Mouse (Mus musculus) heart, embryonic 16.5 days (tissue): ENCODE data around the gene Trim9. TPM values are rescaled to one million over a fixed set of nuclear protein-coding genes. Genes with fewer than 3 reads are reported as not detected.

Experiments
- ATAC-seq: fragments of 200-750 bp; cut with Nextera tagmentation; replicated peaks from 2 replicates; pipeline ENCODE4 v1.8.0; 2017; ENCODE audit warnings: moderate number of reproducible peaks; ENCODE audit not compliant: insufficient read depth, low FRiP score; ENCODE audit errors: extremely low read depth
- H3K27ac ChIP-seq: fragments of 300-500 bp; sonication (generic); 2 replicates; pipeline ENCODE4 v1.5.1; 2014; ENCODE audit warnings: mild to moderate bottlenecking, low read length, control low read depth, moderate library complexity
- H3K27me3 ChIP-seq: fragments of 300-500 bp; sonication (generic); 2 replicates; pipeline ENCODE4 v1.6.1; 2014; ENCODE audit warnings: low read length, mixed read lengths; ENCODE audit not compliant: control insufficient read depth, insufficient read depth
- H3K36me3 ChIP-seq: fragments of 300-500 bp; sonication (generic); 2 replicates; pipeline ENCODE4 v1.6.1; 2014; ENCODE audit not compliant: control insufficient read depth, insufficient read depth
- H3K4me1 ChIP-seq: fragments of 300-500 bp; sonication (generic); 2 replicates; pipeline ENCODE4 v1.6.1; 2014; ENCODE audit warnings: low read length, mixed read lengths; ENCODE audit not compliant: control insufficient read depth, insufficient read depth
- H3K4me2 ChIP-seq: fragments of 300-500 bp; sonication (generic); 2 replicates; pipeline ENCODE4 v1.6.1; 2014; ENCODE audit warnings: low read depth, mild to moderate bottlenecking, control low read depth, low read length
- H3K4me3 ChIP-seq: fragments of 300-500 bp; sonication (generic); 2 replicates; pipeline ENCODE4 v1.5.1; 2014; ENCODE audit warnings: mild to moderate bottlenecking, control low read depth, low read length
- H3K9ac ChIP-seq: fragments of 300-500 bp; sonication (generic); 2 replicates; pipeline ENCODE4 v1.6.1; 2014; ENCODE audit warnings: low read length, control low read depth
- H3K9me3 ChIP-seq: fragments of 300-500 bp; sonication (generic); replicated peaks from 2 replicates; pipeline ENCODE4 v1.6.1; 2016; ENCODE audit warnings: low read length; ENCODE audit not compliant: control insufficient read depth
- WGBS: fragments of 180-500 bp; shearing (Covaris S2); extraction: QIAGEN DNeasy Blood & Tissue Kit; methylation state at CpG from one replicate; pipeline ENCODE4 v1.1.7; 2014; 5-methylcytosine and 5-hydroxymethylcytosine counted together
- polyA plus RNA-seq: library from polyadenylated mRNA; unstranded; fragments of >200 nt; fragmentation: Nextera tagmentation; extraction: Ambion mirVana; gene quantifications from 2 replicates; pipeline ENCODE4 v1.2.1, GENCODE M21; 2015

Trim9 gene
- polyA plus RNA-seq, 1 experiment from 2014 or later = 0.11 TPM

GRCm38 (mm10) chr12:70333253-70333805, 14.1 kb downstream of the Trim9 start:
- H3K27me3 ChIP-seq = no peaks in the 10 kb centered on the region
- no peak overlapping the region for H3K4me2 ChIP-seq
- peaks cover 9% of the 10 kb centered on the region; the same call in 1 of the 2 replicates for H3K4me1 ChIP-seq
- no peak overlapping the region for H3K4me3 ChIP-seq
- no peaks in the 10 kb centered on the region for H3K36me3 ChIP-seq
- no peak overlapping the region for H3K9ac ChIP-seq
- WGBS = 91% methylated on average over 6 of the region's 6 CpGs
- H3K27ac ChIP-seq = no peak overlapping the region
- no peak for ATAC-seq
- H3K9me3 ChIP-seq = no peaks in the 10 kb centered on the region

- Histone ChIP-seq H3K27me3 (no peaks in the 10 kb centered on the region), H3K4me1 (peaks cover 9% of the 10 kb centered on the region; the same call in 1 of the 2 replicates), H3K27ac (peak overlapping the region; percentile 64), H3K9me3 (no peaks in the 10 kb centered on the region), H3K4me2 (no peak overlapping the region), H3K9ac (no peak overlapping the region), H3K4me3 (no peak overlapping the region), H3K36me3 (no peaks in the 10 kb centered on the region)
- 18% methylated on average over 3 of the region's 3 CpGs for WGBS
- peak; percentile 86 for ATAC-seq
Observed at GRCm38 (mm10) chr12:70329059-70329458, 18.4 kb downstream of the Trim9 start.

GRCm38 (mm10) chr12:70326956-70327355, 20.5 kb downstream of the Trim9 start:
- no peak overlapping the region for H3K27ac ChIP-seq
- H3K27me3 ChIP-seq = no peaks in the 10 kb centered on the region
- H3K4me2 ChIP-seq = no peak overlapping the region
- no peaks in the 10 kb centered on the region for H3K9me3 ChIP-seq
- H3K36me3 ChIP-seq = no peaks in the 10 kb centered on the region
- H3K4me3 ChIP-seq = no peak overlapping the region
- no peak for ATAC-seq
- 73% methylated on average over 1 of the region's 1 CpGs for WGBS
- H3K4me1 ChIP-seq = peaks cover 9% of the 10 kb centered on the region; the same call in 1 of the 2 replicates
- no peak overlapping the region for H3K9ac ChIP-seq

DNA sequence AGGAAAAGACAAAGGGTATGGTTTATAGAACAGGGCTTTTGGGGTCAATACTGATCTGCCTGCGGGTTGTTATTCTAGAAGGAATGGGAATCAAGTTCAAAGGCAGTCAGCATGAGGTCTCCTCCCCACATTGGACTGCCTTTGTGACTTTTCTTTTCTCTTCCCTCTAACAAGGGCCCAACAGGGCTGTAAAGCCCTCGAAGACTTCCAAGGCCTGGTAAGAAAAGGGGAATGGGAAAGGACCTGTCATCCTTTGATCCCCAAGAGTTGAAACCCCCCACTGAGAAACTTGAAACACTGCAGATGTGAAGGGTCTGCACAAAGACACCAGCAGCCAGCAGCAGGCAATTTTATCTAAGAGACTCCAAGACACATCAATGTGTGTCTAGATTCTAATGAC, 21.0 kb downstream of the Trim9 start:
- H3K9me3 ChIP-seq = no peaks in the 10 kb centered on the region
- WGBS = 57% methylated on average over 2 of the region's 2 CpGs
- no peak overlapping the region for H3K9ac ChIP-seq
- H3K27me3 ChIP-seq = no peaks in the 10 kb centered on the region
- no peak overlapping the region for H3K4me2 ChIP-seq
- H3K36me3 ChIP-seq = no peaks in the 10 kb centered on the region
- ATAC-seq = no peak
- H3K4me3 ChIP-seq = no peak overlapping the region
- H3K4me1 ChIP-seq = peaks cover 9% of the 10 kb centered on the region; the same call in 1 of the 2 replicates
- H3K27ac ChIP-seq = no peak overlapping the region

DNA sequence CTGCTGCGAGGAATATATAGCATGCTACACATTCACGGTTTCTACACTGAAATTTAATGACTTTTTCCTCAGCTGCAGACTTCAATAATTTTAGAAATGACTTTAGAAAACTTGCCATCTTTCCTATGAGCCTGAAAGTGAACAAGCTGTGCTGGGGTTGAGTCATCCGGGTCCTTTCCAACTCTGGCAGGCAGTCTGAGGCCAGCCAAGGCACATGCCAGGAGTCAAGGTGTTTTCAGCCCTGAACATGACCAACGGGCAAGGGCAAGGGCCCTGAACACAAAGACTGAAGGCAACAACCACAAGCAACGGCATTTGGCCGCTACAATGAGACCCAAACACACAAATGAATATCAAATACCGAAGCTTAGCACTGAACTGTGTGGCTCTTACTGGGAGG, 21.6 kb downstream of the Trim9 start:
- Histone ChIP-seq H3K4me3 (no peak overlapping the region), H3K4me2 (no peak overlapping the region), H3K27me3 (no peaks in the 10 kb centered on the region), H3K9ac (no peak overlapping the region), H3K9me3 (no peaks in the 10 kb centered on the region), H3K4me1 (peaks cover 9% of the 10 kb centered on the region; the same call in 1 of the 2 replicates), H3K27ac (no peak overlapping the region), H3K36me3 (no peaks in the 10 kb centered on the region)
- 82% methylated on average over 7 of the region's 7 CpGs for WGBS
- ATAC-seq = no peak

GRCm38 (mm10) chr12:70322790-70323189, 24.6 kb downstream of the Trim9 start:
- Histone ChIP-seq H3K36me3 (no peaks in the 10 kb centered on the region), H3K4me2 (no peak overlapping the region)
- WGBS = 57% methylated on average over 1 of the region's 1 CpGs

GRCm38 (mm10) chr12:70316147-70316546, 31.3 kb downstream of the Trim9 start:
- H3K4me1 ChIP-seq = no peaks in the 10 kb centered on the region
- no peak overlapping the region for H3K4me3 ChIP-seq
- 80% methylated on average over 9 of the region's 9 CpGs for WGBS
- no peaks in the 10 kb centered on the region for H3K9me3 ChIP-seq
- ATAC-seq = no peak
- no peak overlapping the region for H3K4me2 ChIP-seq
- H3K27ac ChIP-seq = no peak overlapping the region
- H3K36me3 ChIP-seq = no peaks in the 10 kb centered on the region
- no peaks in the 10 kb centered on the region for H3K27me3 ChIP-seq
- H3K9ac ChIP-seq = no peak overlapping the region

More at GRCm38 (mm10) chr12:70322790-70323189, 24.6 kb downstream of the Trim9 start:
- Histone ChIP-seq H3K27me3 (no peaks in the 10 kb centered on the region), H3K9ac (no peak overlapping the region), H3K9me3 (no peaks in the 10 kb centered on the region), H3K4me3 (no peak overlapping the region), H3K4me1 (no peaks in the 10 kb centered on the region), H3K27ac (no peak overlapping the region)
- ATAC-seq = no peak

- 84% methylated on average over 7 of the region's 7 CpGs for WGBS
- no peak for ATAC-seq
- Histone ChIP-seq H3K4me1 (no peaks in the 10 kb centered on the region), H3K36me3 (no peaks in the 10 kb centered on the region), H3K9me3 (no peaks in the 10 kb centered on the region), H3K27ac (no peak overlapping the region), H3K27me3 (no peaks in the 10 kb centered on the region), H3K9ac (no peak overlapping the region), H3K4me3 (no peak overlapping the region), H3K4me2 (no peak overlapping the region)
Observed at GRCm38 (mm10) chr12:70307881-70308280, 39.5 kb downstream of the Trim9 start.

DNA sequence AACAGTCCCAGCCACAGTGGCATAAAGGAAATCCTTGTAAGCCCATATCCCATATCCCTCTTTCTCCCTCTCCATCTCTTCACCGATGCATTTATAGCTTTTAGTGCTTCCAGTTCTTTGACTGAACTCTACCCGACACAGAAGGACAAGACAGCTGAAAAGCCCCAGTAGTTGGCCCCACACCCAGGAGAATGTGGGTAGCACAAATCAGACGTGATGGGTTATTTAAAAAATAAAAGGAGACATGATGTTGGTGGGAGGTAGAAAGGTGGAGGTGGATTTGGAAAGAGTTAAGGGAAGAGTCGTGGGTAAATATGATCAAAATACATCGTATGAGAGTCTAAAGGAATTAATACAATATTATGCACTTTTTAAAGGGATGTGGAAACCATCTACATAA, 40.4 kb downstream of the Trim9 start:
- Histone ChIP-seq H3K4me3 (no peak overlapping the region), H3K9ac (no peak overlapping the region), H3K27me3 (no peaks in the 10 kb centered on the region), H3K27ac (no peak overlapping the region), H3K4me2 (no peak overlapping the region), H3K4me1 (0 out of 2 replicates have a peak, but pooled peaks cover 2% of the 10 kb centered on the region), H3K9me3 (no peaks in the 10 kb centered on the region), H3K36me3 (no peaks in the 10 kb centered on the region)
- WGBS = 79% methylated on average over 5 of the region's 5 CpGs
- ATAC-seq = no peak
